Mouse (Mus musculus) C2C12 (cell line): ENCODE measurements around the gene Zfp618.

Experiments used
- CEBPB ChIP-seq: IDR thresholded peaks from one replicate; pipeline ENCODE4 v1.6.1; 2011; ENCODE audit warnings: low read depth, mild to moderate bottlenecking, control low read depth, moderate library complexity
- CTCF ChIP-seq: IDR thresholded peaks from one replicate; pipeline ENCODE4 v1.5.1; 2011; ENCODE audit not compliant: control insufficient read depth, insufficient read depth, insufficient read length
- FOSL1 ChIP-seq: IDR thresholded peaks from one replicate; pipeline ENCODE4 v1.8.0; 2011; ENCODE audit warnings: mild to moderate bottlenecking, low read length; ENCODE audit not compliant: poor library complexity, insufficient read depth, severe bottlenecking
- MYOD1 ChIP-seq: IDR thresholded peaks from one replicate; pipeline ENCODE4 v1.6.1; 2011; ENCODE audit warnings: low read depth; ENCODE audit not compliant: control insufficient read depth, insufficient read length
- MYOG ChIP-seq: IDR thresholded peaks from one replicate; pipeline ENCODE4 v1.6.1; 2011; ENCODE audit not compliant: control insufficient read depth, insufficient read length; ENCODE audit errors: extremely low read depth
- USF1 ChIP-seq: IDR thresholded peaks from one replicate; pipeline ENCODE4 v1.6.1; 2011; ENCODE audit warnings: low read depth, mild to moderate bottlenecking, control low read depth, moderate library complexity

DNA sequence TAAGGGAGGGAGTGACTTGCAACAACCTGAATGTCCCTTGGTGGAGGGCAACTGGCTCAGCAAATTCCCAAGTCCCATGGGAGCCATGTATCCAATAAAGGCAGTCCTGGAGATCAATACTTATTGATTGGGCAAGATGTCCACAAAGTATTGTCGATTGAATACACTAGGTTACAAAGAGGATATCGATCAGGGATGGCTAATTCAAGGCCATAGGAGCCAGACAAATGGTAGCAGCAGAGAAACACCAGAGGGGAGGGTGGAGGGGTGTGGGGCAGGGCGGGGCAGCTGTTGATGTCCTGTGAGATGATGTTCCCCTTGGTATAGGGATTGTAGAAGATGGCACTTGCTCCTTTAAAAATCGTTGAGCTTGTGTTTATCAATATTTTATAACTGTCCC is 136.7 kb downstream of the Zfp618 start:
- TF ChIP-seq CTCF (no peak), MYOG (no peak), USF1 (no peak), MYOD1 (no peak), FOSL1 (no peak), CEBPB (no peak)
